Mouse (Mus musculus) liver, adult 2 months (tissue): ENCODE measurements at regions not wholly inside any gene's neighbourhood (a gene's known extent, or its start where the extent isn't known, plus 50 kb on each side); places are given as distances from the start of the nearest gene placed in this dataset.

ENCODE experiments used
- DNase-seq: peaks from one replicate; pipeline ENCODE4 v3.0.0-alpha.2; 2011; ENCODE audit warnings: low read depth, low spot score; ENCODE audit errors: extremely low read depth
- H3K27ac ChIP-seq: fragments of 200-500 bp; replicated peaks from 2 replicates; pipeline ENCODE4 v1.5.1; 2012; ENCODE audit warnings: low read depth, mild to moderate bottlenecking, control low read depth, inconsistent platforms, low read length; ENCODE audit not compliant: insufficient read depth
- H3K27me3 ChIP-seq: fragments of 200-500 bp; 2 replicates; pipeline ENCODE4 v1.6.1; 2012; ENCODE audit warnings: mild to moderate bottlenecking, moderate library complexity, low read length, inconsistent platforms; ENCODE audit not compliant: control insufficient read depth, insufficient read depth
- H3K36me3 ChIP-seq: fragments of 200-500 bp; 2 replicates; pipeline ENCODE4 v1.6.1; 2012; ENCODE audit warnings: low read length, inconsistent platforms; ENCODE audit not compliant: control insufficient read depth, insufficient read depth
- H3K4me1 ChIP-seq: fragments of 200-500 bp; 2 replicates; pipeline ENCODE4 v1.6.1; 2011; ENCODE audit warnings: low read length; ENCODE audit not compliant: control insufficient read depth, insufficient read depth
- H3K4me3 ChIP-seq: fragments of 200-500 bp; 2 replicates; pipeline ENCODE4 v1.5.1; 2011; ENCODE audit warnings: low read depth, mild to moderate bottlenecking, control low read depth, low read length, moderate library complexity; ENCODE audit not compliant: insufficient read depth
- H3K79me2 ChIP-seq: fragments of 200-500 bp; 2 replicates; pipeline ENCODE4 v1.6.1; 2012; ENCODE audit warnings: inconsistent platforms, mild to moderate bottlenecking, low read length, moderate library complexity; ENCODE audit not compliant: control insufficient read depth, insufficient read depth
- H3K9ac ChIP-seq: fragments of 200-500 bp; 2 replicates; pipeline ENCODE4 v1.6.1; 2012; ENCODE audit warnings: low read depth, mild to moderate bottlenecking, control low read depth, inconsistent platforms, low read length
- CTCF ChIP-seq: fragments of 200-500 bp; IDR thresholded peaks from 2 replicates; pipeline ENCODE4 v1.5.1; 2011; ENCODE audit warnings: low read depth, low read length, control low read depth
- POLR2A ChIP-seq: fragments of 200-500 bp; IDR thresholded peaks from 2 replicates; pipeline ENCODE4 v1.6.1; 2011; ENCODE audit warnings: low read length, control low read depth; ENCODE audit not compliant: insufficient read depth; ENCODE audit errors: extremely low read depth
- WGBS: fragments of 180-500 bp; shearing (Covaris S2); methylation state at CpG from one replicate; pipeline ENCODE4 v1.1.7; 2018; 5-methylcytosine and 5-hydroxymethylcytosine counted together

- no peaks in the 10 kb centered on the region for H3K4me1 ChIP-seq
- TF ChIP-seq CTCF = no peak
- TF ChIP-seq POLR2A = no peak
- H3K4me3 ChIP-seq = no peak overlapping the region
- no peak overlapping the region for H3K27ac ChIP-seq
- no peaks in the 10 kb centered on the region for H3K27me3 ChIP-seq
- no peaks in the 10 kb centered on the region for H3K36me3 ChIP-seq
- no peaks in the 10 kb centered on the region for H3K79me2 ChIP-seq
- no peak overlapping the region for H3K9ac ChIP-seq
- WGBS = 83% methylated on average over 7 of the region's 7 CpGs
- no peak for DNase-seq
These were observed 157.8 kb upstream of the Zbtb20 start for GRCm38 (mm10) chr16:42717828-42718412.

GRCm38 (mm10) chr16:42717075-42717827 is 158.4 kb upstream of the Zbtb20 start:
- no peak overlapping the region for H3K9ac ChIP-seq
- 90% methylated on average over 9 of the region's 9 CpGs for WGBS
- TF ChIP-seq POLR2A = no peak
- TF ChIP-seq CTCF = no peak
- H3K4me1 ChIP-seq = no peaks in the 10 kb centered on the region
- H3K36me3 ChIP-seq = no peaks in the 10 kb centered on the region
- H3K27me3 ChIP-seq = no peaks in the 10 kb centered on the region
- no peak overlapping the region for H3K27ac ChIP-seq
- H3K79me2 ChIP-seq = no peaks in the 10 kb centered on the region
- no peak overlapping the region for H3K4me3 ChIP-seq
- no peak for DNase-seq

GRCm38 (mm10) chr16:42702676-42703075 is 173.0 kb upstream of the Zbtb20 start:
- Histone ChIP-seq H3K9ac (no peak overlapping the region), H3K27ac (no peak overlapping the region), H3K27me3 (no peaks in the 10 kb centered on the region), H3K36me3 (no peaks in the 10 kb centered on the region), H3K4me1 (no peaks in the 10 kb centered on the region), H3K79me2 (no peaks in the 10 kb centered on the region), H3K4me3 (no peak overlapping the region)
- WGBS = 67% methylated on average over 4 of the region's 4 CpGs
- no peak for DNase-seq
- TF ChIP-seq CTCF (no peak), POLR2A (no peak)

GRCm38 (mm10) chr16:42681196-42681595 is 194.5 kb upstream of the Zbtb20 start:
- Histone ChIP-seq H3K4me1 (peaks cover 3% of the 10 kb centered on the region; the same call in 1 of the 2 replicates), H3K27ac (no peak overlapping the region), H3K27me3 (no peaks in the 10 kb centered on the region), H3K79me2 (no peaks in the 10 kb centered on the region), H3K9ac (no peak overlapping the region), H3K4me3 (no peak overlapping the region), H3K36me3 (no peaks in the 10 kb centered on the region)
- TF ChIP-seq CTCF (no peak), POLR2A (no peak)
- 21% methylated on average over 3 of the region's 3 CpGs for WGBS
- DNase-seq = peak; percentile 77

- H3K36me3 ChIP-seq = no peaks in the 10 kb centered on the region
These were observed 198.5 kb upstream of the Zbtb20 start for GRCm38 (mm10) chr16:42677211-42677610.

GRCm38 (mm10) chr16:42676406-42677075 is 199.1 kb upstream of the Zbtb20 start:
- Histone ChIP-seq H3K4me1 (peaks cover 3% of the 10 kb centered on the region; the same call in 1 of the 2 replicates), H3K79me2 (no peaks in the 10 kb centered on the region), H3K4me3 (no peak overlapping the region), H3K27ac (no peak overlapping the region; the same call in 1 of the 2 replicates), H3K36me3 (no peaks in the 10 kb centered on the region), H3K9ac (no peak overlapping the region), H3K27me3 (no peaks in the 10 kb centered on the region)
- TF ChIP-seq CTCF (no peak), POLR2A (no peak)
- 69% methylated on average over 5 of the region's 5 CpGs for WGBS
- DNase-seq = no peak

More at GRCm38 (mm10) chr16:42677211-42677610, 198.5 kb upstream of the Zbtb20 start:
- Histone ChIP-seq H3K4me3 (no peak overlapping the region), H3K4me1 (peaks cover 3% of the 10 kb centered on the region; the same call in 1 of the 2 replicates), H3K9ac (no peak overlapping the region), H3K27me3 (no peaks in the 10 kb centered on the region), H3K79me2 (no peaks in the 10 kb centered on the region), H3K27ac (no peak overlapping the region; the same call in 1 of the 2 replicates)
- DNase-seq = no peak
- WGBS = 75% methylated on average over 5 of the region's 5 CpGs
- TF ChIP-seq POLR2A (no peak), CTCF (no peak)
